Mouse (Mus musculus): ENCODE results near the gene Med18.

DNA sequence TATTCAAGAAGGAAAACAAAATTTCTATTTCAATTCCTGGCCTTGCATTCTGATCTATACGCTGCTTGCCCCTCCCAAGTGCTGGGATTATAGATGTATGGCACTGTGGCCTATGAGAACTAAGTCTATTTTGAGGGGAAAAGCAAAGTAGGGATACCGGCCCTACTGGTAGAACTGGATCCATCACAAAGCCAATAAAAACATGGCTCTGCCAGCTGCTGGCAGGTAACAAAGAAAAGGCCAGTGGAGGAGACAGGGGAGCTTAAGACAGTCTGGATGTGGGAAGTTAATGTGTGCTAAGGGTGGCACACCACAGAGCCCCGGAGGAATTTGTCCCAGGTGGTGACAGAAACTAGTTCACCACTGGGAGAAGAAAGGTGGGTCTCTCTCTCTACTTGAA, 8.6 kb downstream of the Med18 start:
- no peak for TF ChIP-seq CTCF (IDR thresholded peaks at IDR 0.05)
- no peak for TF ChIP-seq POLR2A (IDR thresholded peaks at IDR 0.05; ENCODE audit: insufficient read depth, low read depth, low read length)
- no peak for TF ChIP-seq EP300 (IDR thresholded peaks at IDR 0.05; ENCODE audit: insufficient read depth, low read depth, low read length)
